Mouse (Mus musculus) testis, adult 2 months (tissue): ENCODE measurements around the gene Mfrp.

Source experiments
- CTCF ChIP-seq: fragments of 200-500 bp; IDR thresholded peaks from 2 replicates; pipeline ENCODE4 v1.5.1; 2012; ENCODE audit warnings: low read depth, mild to moderate bottlenecking, inconsistent platforms, low read length, moderate library complexity; ENCODE audit not compliant: control insufficient read depth, insufficient read depth, insufficient replicate concordance
- POLR2A ChIP-seq: fragments of 200-500 bp; IDR thresholded peaks from 2 replicates; pipeline ENCODE4 v1.6.1; 2012; ENCODE audit warnings: low read depth, mild to moderate bottlenecking, inconsistent platforms, low read length, moderate library complexity; ENCODE audit not compliant: control insufficient read depth

- TF ChIP-seq POLR2A (no peak), CTCF (no peak)
Observed at GRCm38 (mm10) chr9:44073115-44073514, 28.4 kb upstream of the Mfrp start.
